Comparison of ENCODE assay signal across 20 mouse cellular contexts in the genomic region with DNA sequence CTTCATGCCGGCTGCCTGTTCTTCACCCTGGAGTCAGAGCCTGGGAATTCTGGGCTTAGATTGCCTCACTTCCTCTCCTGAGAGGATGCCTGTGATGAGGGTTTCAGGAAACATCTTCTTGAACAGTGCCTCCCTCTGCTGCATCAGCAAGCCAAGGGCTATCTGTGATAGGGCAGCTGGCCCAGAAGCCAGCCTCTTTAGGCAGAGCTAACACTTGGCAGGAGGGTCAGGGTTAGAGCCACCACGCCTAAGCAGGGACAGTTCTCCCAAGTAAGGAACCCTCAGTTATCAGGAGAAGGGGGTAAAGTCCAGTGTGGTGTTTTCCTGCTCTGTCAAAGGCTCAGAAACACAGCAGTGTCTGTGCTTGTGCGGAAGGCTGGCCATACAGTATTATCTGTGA.
DNase-seq lines count a peak whose midpoint lies in the region; ATAC-seq lines count a peak whose summit lies in the region.
"Had no signal": no experiment of that assay in that cellular context is flagged by ENCODE, and none has a peak within 500 bp of the region (broad histone marks: within the 10 kb centered on the region; RNA-seq: fewer than 3 reads in every experiment).

No protein-coding gene starts in this region.

- H3K4me3 ChIP-seq in intestine, embryonic 16.5 days (ENCODE audit: low read length): no peak overlapping the region
- no peak overlapping the region for H3K4me3 ChIP-seq in stomach, embryonic 15.5 days (replicated peaks)
- H3K4me3 ChIP-seq: embryonic facial prominence, embryonic 13.5 days; forebrain, embryonic 12.5 days; heart, embryonic 10.5 days; hindbrain, embryonic 15.5 days had no signal

- peaks cover 10% of the 10 kb centered on the region; the same call in 1 of the 2 replicates for H3K4me1 ChIP-seq in intestine, embryonic 16.5 days (ENCODE audit: control insufficient read depth, insufficient read depth, low read length)
- H3K4me1 ChIP-seq in stomach, embryonic 15.5 days: no peaks in the 10 kb centered on the region

- no peaks in the 10 kb centered on the region for H3K9me3 ChIP-seq in intestine, embryonic 16.5 days (ENCODE audit: control insufficient read depth, low read length)
- H3K9me3 ChIP-seq in stomach, embryonic 15.5 days: no peaks in the 10 kb centered on the region
- H3K9me3 ChIP-seq: embryonic facial prominence, embryonic 13.5 days; forebrain, embryonic 12.5 days; heart, embryonic 10.5 days; hindbrain, embryonic 15.5 days had no signal

- H3K4me2 ChIP-seq in intestine, embryonic 16.5 days (ENCODE audit: low read depth, low read length): no peak overlapping the region
- no peak overlapping the region for H3K4me2 ChIP-seq in stomach, embryonic 15.5 days
- H3K4me2 ChIP-seq: embryonic facial prominence, embryonic 13.5 days; forebrain, embryonic 12.5 days; hindbrain, embryonic 15.5 days had no signal

- intact Hi-C loops in heart, postnatal 25 days (cut with DNase I): no loop called here
- intact Hi-C loops in gastrocnemius, postnatal 36 days (cut with DNase I): loop anchor here (5.0 kb wide), 1 partner anchor 52 kb away; no protein-coding TSS in a partner anchor
- intact Hi-C loops in left cerebral cortex, postnatal 10 days (cut with DNase I): no loop called here

- no peaks in the 10 kb centered on the region for H3K36me3 ChIP-seq in intestine, embryonic 16.5 days (ENCODE audit: control insufficient read depth, insufficient read depth, low read length)
- no peaks in the 10 kb centered on the region for H3K36me3 ChIP-seq in stomach, embryonic 15.5 days
- H3K36me3 ChIP-seq: embryonic facial prominence, embryonic 13.5 days; forebrain, embryonic 12.5 days; heart, embryonic 10.5 days; hindbrain, embryonic 15.5 days had no signal

- no peak overlapping the region for H3K9ac ChIP-seq in intestine, embryonic 16.5 days (ENCODE audit: low read depth, low read length)
- no peak overlapping the region for H3K9ac ChIP-seq in stomach, embryonic 15.5 days
- H3K9ac ChIP-seq: embryonic facial prominence, embryonic 13.5 days; forebrain, embryonic 12.5 days; forebrain, postnatal 0 days; hindbrain, embryonic 15.5 days had no signal

- no peaks in the 10 kb centered on the region for H3K27me3 ChIP-seq in intestine, embryonic 16.5 days (replicated peaks; ENCODE audit: control insufficient read depth, insufficient read depth, low read length)
- H3K27me3 ChIP-seq in stomach, embryonic 15.5 days (replicated peaks): no peaks in the 10 kb centered on the region
- H3K27me3 ChIP-seq: embryonic facial prominence, embryonic 13.5 days; hindbrain, embryonic 15.5 days; Patski had no signal

- 46% methylated on average over 3 of the region's 3 CpGs for WGBS in intestine, embryonic 16.5 days
- 65% methylated on average over 3 of the region's 3 CpGs for WGBS in stomach, embryonic 15.5 days

- peak; percentile 94 for ATAC-seq in intestine, embryonic 16.5 days
- ATAC-seq in stomach, embryonic 15.5 days (ENCODE audit: insufficient read depth, low FRiP score, low read depth): peak; percentile 27; the same call in 1 of the 2 replicates
- ATAC-seq: forebrain, postnatal 0 days; Patski had no signal

- 0 out of 2 replicates have a peak overlapping the region, but pooled peaks have one; percentile 21 for H3K27ac ChIP-seq in intestine, embryonic 16.5 days (ENCODE audit: low read length)
- H3K27ac ChIP-seq in stomach, embryonic 15.5 days: no peak overlapping the region
- H3K27ac ChIP-seq: embryonic facial prominence, embryonic 13.5 days; forebrain, embryonic 12.5 days; heart, embryonic 10.5 days; hindbrain, embryonic 15.5 days had no signal

- DNase-seq in heart, adult 11 months: peak; percentile 85
- DNase-seq in heart, postnatal 25 days (ENCODE audit: low spot score): no peak
- DNase-seq in gastrocnemius, postnatal 36 days: no peak
- no peak for DNase-seq in T-cell, adult 2 months (ENCODE audit: low spot score)
- no peak for DNase-seq in left cerebral cortex, postnatal 10 days (ENCODE audit: extremely low spot score in 1 of 2, low spot score in 2 of 2)
- DNase-seq: adrenal gland, adult 2 months; adrenal gland, postnatal 36 days; cerebellum, adult 2 months; cerebellum, postnatal 14 days; forebrain, postnatal 0 days; gastrocnemius, postnatal 25 days; heart, adult 18-20 months; heart, postnatal 10 days had no signal
